Mouse (Mus musculus): ENCODE measurements around the gene Fyttd1.
"Not testable (repeated sequence)": the region's sequence is repeated elsewhere in the genome, so short reads cannot be mapped to it uniquely, and the experiment has no call there.

Gene Fyttd1

DNA sequence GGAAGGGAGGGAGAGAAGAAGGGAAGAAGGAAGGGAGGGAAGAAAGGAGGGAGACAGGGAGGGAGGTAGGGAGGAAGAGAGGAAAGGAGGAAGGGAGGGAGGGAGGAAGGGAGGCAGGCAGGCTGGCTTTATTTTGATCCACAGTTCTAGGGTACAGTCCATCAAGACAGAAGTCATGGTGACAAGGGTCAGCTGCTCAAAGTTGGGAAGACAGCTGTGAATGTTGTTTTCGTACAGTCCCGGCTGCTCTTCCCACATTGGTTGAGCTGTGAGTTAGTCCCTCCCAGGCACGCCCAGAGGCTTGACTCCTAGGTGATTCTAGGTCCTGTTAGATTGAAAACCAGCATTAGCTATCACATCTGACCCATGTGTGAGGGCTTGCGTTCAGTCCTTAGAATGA, 62.4 kb downstream of the Fyttd1 start:
- DNase-seq (ENCODE audit: extremely low read depth, insufficient read length, low spot score), result not testable (repeated sequence)

DNA sequence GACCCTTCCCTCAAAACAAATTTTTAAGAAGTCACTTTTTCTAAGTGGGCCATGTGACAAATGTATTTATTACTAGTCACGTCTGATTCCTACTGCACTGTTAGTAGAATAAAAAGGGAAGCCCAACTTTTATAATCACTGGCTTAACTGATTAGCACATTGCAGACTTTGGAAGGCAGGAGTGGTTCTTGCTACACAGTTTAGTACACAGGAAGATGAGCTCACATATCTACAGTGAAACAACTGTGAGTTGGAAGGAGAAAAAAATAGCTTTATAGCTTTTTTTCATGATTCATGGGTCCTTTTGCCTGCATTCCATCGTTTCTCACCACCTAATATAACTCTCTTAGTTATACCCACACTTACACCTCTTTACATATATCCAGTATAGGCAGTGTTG, 63.9 kb downstream of the Fyttd1 start:
- not testable (repeated sequence) for DNase-seq (ENCODE audit: extremely low read depth, insufficient read length, low spot score)

DNA sequence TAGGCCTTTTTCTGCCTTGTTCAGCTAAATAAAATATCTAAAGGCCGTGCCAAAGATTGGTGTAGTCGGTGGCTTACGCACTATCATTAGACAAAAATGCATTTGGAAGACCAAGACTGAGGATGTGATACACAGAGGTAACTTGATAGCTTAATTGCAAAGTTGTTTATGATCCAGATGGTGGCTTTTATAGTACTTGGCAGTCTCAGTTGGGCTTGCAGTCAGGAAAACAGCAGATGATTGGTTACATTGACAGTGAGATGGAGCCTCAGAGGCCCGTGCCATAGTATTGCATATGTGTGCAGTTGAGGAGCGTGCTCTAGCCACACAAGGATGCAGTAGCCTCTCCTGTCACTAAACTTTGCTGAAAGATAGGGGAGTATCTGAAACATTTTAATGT, 65.4 kb downstream of the Fyttd1 start:
- no peak for DNase-seq (ENCODE audit: extremely low read depth, insufficient read length, low spot score)

DNA sequence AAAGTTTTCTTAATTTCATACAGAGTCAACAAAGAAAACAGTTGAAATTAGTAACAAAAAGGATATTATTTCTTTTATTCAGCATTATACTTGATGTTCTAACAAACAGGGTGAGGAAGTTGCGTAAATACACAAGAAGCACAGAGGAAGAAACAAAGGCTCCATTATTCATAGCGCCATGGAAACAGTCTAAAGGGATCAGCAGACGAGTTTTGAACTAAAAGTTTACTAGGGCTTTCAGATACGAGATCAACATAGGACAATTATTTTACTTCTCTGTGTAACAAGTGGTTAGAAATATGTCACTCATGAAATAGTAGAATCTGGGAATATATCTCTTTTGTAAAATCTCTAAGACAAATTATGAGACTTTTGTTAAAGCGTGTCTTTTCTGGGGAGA, 68.1 kb downstream of the Fyttd1 start:
- no peak for DNase-seq (ENCODE audit: extremely low read depth, insufficient read length, low spot score)

DNA sequence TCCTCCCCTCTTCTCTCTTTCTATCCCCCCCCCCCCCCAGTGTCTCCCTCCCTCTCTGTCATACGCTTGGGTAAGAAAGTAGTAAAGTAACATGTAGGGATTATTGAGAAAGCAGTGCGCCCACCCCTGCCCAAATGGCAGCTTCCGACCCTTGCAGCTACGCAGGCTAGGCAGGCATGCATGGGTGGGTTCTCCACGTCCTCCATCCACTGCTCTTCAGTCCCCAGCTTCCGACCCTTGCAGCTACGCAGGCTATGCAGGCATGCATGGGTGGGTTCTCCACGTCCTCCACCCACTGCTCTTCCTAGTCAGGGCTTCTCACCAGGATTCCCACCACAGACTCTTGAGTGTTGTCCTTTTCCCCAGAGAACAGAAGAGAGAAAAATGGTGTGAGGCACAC, 70.7 kb downstream of the Fyttd1 start:
- DNase-seq (ENCODE audit: extremely low read depth, insufficient read length, low spot score), result no peak

DNA sequence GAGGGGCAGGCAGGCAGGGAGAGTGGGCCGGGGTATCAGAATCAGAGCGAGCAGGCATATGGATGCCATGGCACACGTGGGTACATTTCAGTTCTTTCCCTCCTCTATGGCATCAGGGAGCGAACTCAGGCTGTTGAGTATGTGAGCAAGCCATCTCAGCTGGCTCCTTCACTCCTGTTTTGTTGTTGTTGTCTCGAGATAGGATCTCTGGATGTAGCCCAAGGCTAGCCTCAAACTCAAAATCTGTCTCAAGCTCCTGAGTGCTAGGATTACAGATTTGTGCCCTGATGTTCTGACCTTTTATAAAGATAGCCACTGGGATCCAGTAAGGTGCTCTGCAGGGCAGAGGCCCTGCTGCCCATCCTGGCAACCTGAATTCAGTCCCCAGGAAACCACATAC, 71.4 kb downstream of the Fyttd1 start:
- no peak for DNase-seq (ENCODE audit: extremely low read depth, insufficient read length, low spot score)

DNA sequence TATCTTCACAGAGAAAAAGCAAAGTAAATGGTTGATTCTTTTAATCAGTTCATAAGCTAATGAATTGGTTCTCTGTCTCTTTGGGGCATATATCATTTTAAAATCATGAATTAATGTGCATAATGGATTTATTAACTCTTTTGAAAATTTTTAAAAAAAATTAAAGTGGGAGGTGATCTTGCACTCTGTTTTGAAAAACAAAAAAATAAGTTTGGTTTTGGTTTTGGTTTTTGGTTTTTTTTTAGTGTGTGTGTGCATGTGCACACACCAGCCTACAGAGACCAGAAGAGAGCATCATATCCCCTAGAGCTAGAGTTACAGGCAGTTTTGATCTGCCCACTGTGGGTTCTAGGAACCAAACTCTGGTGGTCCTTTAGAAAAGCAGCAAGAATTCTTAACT, 72.0 kb downstream of the Fyttd1 start:
- DNase-seq (ENCODE audit: extremely low read depth, insufficient read length, low spot score), result no peak

DNA sequence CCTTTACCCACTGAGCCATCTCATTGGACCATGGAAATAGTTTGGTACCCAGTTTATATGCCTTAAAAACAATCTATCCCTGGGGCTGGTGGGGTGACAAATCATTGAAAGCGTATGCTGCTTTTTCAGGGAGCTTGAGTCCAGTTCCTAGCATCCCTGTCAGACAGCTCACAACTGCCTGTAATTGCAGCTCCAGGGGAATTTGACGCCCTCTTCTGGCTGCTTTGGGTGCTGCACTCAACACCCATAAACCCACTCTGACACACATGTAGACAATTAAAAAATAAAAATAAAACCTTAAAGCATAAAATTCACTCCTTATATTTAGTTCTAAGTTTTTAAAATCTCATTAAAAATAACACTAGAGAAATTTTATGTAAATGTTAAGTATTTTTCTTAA, 73.8 kb downstream of the Fyttd1 start:
- no peak for DNase-seq (ENCODE audit: extremely low read depth, insufficient read length, low spot score)

DNA sequence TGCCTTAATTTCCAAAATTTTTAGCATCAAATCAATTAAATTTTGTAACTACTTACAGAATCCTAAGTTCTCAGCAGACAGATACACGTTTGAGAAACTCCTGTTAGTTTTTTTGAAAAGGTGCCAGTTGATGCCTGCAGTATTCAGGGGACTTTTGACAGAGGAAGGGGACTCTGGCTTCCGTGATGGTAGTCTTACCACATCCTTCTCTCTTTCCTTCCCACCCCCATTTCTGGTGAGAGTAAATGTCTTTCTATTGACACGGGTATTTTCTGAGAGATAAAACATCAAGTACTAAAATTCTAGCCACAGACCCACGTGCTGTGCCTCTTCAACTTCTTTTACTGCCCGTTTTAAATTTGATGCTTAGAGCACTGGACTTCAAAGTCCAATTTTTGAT, 76.5 kb downstream of the Fyttd1 start:
- no peak for DNase-seq (ENCODE audit: extremely low read depth, insufficient read length, low spot score)

DNA sequence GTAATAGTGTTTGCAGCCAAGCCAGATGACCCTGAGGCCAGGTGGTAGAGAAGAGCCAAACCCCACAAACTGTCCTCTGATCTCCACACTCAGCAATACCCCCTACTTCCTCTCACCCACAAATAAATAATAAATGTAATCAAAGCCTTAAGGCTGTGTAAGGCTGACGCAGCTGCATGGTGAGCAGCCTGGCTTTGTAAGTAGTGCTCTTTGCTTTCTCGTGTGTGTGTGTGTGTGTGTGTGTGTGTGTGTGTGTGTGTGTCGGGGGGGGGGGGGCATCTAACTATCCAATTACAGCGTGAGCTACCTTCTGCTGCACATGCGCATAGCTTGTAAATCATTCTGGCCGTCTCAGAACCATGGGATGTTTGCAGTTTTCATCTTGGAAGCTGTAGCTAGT, 77.0 kb downstream of the Fyttd1 start:
- DNase-seq (ENCODE audit: extremely low read depth, insufficient read length, low spot score), result no peak

DNA sequence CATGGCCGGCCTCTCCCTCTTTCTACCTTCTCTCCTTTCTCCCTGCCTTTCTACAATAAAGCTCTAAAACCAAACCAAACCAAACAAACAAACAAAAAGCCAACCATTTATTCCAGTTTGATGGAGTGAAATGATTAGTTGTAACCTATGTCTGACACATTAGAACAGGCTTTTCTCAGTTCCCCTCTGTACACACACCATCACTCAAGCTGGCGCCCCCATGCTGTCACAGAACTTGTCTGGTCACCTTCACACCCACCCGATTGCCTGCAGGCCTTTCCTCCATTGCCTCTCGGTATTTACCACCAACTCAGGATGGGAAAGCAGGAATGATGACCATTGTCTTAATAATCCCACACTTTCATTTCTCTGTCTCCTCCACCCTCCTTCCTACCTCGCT, 79.6 kb downstream of the Fyttd1 start:
- DNase-seq (ENCODE audit: extremely low read depth, insufficient read length, low spot score), result no peak
